Mouse (Mus musculus): ENCODE measurements around the gene Crtc3.

DNA sequence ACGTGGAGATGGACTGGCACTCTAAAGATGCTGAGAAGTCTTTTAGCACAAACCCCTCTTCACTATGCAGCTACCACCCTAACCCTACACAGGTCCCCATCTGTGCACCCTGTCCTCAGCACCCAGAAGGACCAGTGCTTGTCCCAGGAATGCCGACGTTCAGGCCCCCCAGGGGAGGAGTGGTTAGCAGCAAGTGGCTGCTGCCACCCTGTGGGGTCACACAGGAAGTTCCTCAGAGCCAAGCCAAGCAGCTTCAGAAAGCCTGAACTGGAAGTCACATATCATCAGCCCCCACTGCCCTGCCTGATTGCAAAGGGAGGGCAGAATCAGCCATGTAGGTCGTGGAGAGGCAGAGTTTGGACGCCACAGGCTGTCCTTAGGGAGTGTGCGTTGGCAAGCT, 108.3 kb downstream of the Crtc3 start:
- TF ChIP-seq POLR2A (IDR thresholded peaks at IDR 0.05; ENCODE audit: extremely low read depth, insufficient read depth, low read length): no peak
- peak; percentile 65 for TF ChIP-seq CTCF (IDR thresholded peaks at IDR 0.05; ENCODE audit: extremely low read depth, insufficient read depth, low read length)
